Mouse (Mus musculus) splenic B cell, adult 2 months (primary cell): ENCODE results near the gene Opn1sw.
"Not testable (repeated sequence)": the region's sequence is repeated elsewhere in the genome, so short reads cannot be mapped to it uniquely, and the experiment has no call there.

Experiments used
- DNase-seq: peaks from one replicate; pipeline ENCODE4 v3.0.0-alpha.2; 2011; ENCODE audit warnings: low read depth, low spot score
- H3K27me3 ChIP-seq: 2 replicates; pipeline ENCODE4 v1.6.1; 2012; ENCODE audit warnings: mild to moderate bottlenecking, low read length, moderate library complexity, mixed read lengths; ENCODE audit not compliant: control insufficient read depth, poor library complexity, insufficient read depth, severe bottlenecking
- H3K36me3 ChIP-seq: 2 replicates; pipeline ENCODE4 v1.6.1; 2012; ENCODE audit warnings: mild to moderate bottlenecking, low read length, moderate library complexity, mixed read lengths; ENCODE audit not compliant: control insufficient read depth, poor library complexity, insufficient read depth, severe bottlenecking

Gene Opn1sw

DNA sequence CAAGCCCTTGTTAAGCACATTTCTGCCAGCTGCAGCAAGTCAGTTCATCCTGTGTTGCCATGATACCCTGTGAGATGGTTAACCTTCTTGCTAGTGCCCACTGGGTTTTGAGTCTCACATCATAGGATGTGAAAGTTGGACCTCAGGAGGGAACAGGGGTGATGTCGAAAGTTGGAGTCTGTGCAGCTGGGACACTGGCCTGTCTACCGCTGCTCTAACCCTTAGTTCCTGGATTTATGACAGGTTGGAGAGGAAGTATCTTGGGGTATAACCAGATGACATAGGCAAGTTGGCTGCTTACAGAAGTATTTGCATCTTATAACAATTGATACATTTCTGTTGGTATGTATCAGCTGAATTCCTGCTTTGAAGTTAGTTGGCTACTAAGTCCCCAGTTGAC is 32.3 kb upstream of the Opn1sw start:
- Histone ChIP-seq H3K36me3 (no peaks in the 10 kb centered on the region), H3K27me3 (no peaks in the 10 kb centered on the region)
- DNase-seq: no peak

DNA sequence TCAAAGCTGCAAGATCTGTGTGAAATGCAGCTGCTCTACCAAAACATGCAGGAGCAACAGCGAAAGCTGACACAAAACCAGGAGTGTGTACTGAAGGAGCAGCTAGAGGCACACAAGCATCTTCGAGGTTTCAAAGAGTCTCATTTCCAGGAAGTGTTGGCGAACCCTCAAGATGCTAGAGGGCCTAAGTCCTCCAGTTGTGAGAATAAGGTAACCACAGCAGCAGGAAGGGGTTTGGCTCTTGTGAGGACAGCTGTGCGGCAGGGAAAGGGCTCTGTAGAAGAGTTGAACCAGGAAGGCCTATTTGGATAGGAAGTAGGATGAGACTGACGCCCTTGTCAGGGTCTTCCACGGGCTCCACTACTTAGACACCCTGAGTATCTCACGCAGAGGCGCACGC is 27.2 kb upstream of the Opn1sw start:
- no peak for DNase-seq
- Histone ChIP-seq H3K36me3 (no peaks in the 10 kb centered on the region), H3K27me3 (no peaks in the 10 kb centered on the region)

GRCm38 (mm10) chr6:29406412-29406811 is 18.1 kb upstream of the Opn1sw start:
- DNase-seq: no peak
- no peaks in the 10 kb centered on the region for H3K27me3 ChIP-seq
- no peaks in the 10 kb centered on the region for H3K36me3 ChIP-seq

GRCm38 (mm10) chr6:29402693-29403342 is 14.6 kb upstream of the Opn1sw start:
- Histone ChIP-seq H3K36me3 (no peaks in the 10 kb centered on the region), H3K27me3 (no peaks in the 10 kb centered on the region)
- DNase-seq: no peak

DNA sequence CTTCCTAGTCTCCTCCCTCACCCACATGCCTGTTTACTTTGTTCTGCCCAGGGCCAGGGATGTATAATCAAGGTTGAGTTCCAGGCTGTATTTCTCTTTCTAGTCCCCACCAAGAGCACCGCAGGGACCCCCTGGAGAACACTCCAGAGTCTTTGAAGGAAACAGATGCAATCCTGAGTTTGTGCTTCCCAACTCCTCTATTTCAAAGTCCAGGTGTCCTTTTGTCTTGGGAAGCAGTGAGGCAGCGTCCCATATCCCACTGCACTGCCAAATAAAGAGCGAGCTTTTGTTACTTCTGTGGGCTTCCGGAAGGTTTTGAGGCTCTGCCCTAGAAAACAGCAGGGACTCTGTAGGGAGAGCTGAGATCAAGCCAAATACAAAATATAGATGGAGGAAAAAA is 11.6 kb upstream of the Opn1sw start:
- H3K36me3 ChIP-seq: no peaks in the 10 kb centered on the region
- no peak for DNase-seq
- no peaks in the 10 kb centered on the region for H3K27me3 ChIP-seq

DNA sequence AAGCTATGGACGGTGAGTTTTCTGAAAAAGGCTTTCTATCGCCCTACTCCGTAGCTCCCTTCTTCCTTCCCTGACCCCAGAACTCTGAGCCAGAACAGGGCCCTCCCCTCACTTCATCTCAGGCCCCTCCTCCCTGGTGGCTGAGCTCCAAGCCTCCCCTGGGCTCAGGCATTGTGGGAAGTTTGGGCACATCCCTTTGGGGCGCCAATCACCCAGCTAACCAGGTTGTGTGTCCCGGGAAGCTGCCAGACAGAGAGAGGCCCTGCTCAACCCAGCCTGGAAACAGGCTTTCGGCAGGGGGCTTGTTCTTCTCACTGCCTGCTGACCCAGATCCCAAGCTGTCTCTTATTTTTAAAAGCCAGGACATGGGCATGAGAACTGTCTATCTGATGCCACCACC is 9.3 kb upstream of the Opn1sw start:
- Histone ChIP-seq H3K36me3 (no peaks in the 10 kb centered on the region), H3K27me3 (no peaks in the 10 kb centered on the region)
- no peak for DNase-seq

GRCm38 (mm10) chr6:29396714-29397540 is 8.7 kb upstream of the Opn1sw start:
- no peaks in the 10 kb centered on the region for H3K27me3 ChIP-seq
- DNase-seq: no peak
- H3K36me3 ChIP-seq: no peaks in the 10 kb centered on the region

- DNase-seq: peak; percentile 32
- Histone ChIP-seq H3K36me3 (no peaks in the 10 kb centered on the region), H3K27me3 (no peaks in the 10 kb centered on the region)
Observed at GRCm38 (mm10) chr6:29395910-29396713, 7.8 kb upstream of the Opn1sw start, which contains the start of gene Ccdc136. TSS of gene Ccdc136 (plus strand) at chr6:29396309.

DNA sequence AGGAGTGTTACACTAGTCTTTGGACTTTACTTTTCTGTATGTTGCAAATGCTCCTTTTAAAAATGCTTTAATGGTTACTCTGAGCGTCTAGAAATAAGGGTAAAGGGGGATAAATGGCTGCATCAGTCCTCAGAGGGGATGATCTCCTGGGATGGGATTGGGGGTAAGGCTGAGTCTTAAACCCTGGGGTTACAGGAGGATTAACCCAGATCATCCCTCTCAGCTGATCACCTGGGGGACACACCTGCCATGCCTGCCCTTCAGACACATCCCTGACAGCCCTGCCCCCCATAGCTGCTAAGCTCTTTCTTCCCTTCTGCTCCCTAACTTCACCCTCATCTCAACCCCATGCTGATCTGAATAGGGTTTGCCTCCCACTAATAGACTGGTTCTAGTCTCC is 6.0 kb upstream of the Opn1sw start:
- no peaks in the 10 kb centered on the region for H3K27me3 ChIP-seq
- DNase-seq: no peak
- no peaks in the 10 kb centered on the region for H3K36me3 ChIP-seq

- H3K36me3 ChIP-seq: no peaks in the 10 kb centered on the region
- no peak for DNase-seq
- no peaks in the 10 kb centered on the region for H3K27me3 ChIP-seq
Observed at GRCm38 (mm10) chr6:29391802-29392201, 3.5 kb upstream of the Opn1sw start.

DNA sequence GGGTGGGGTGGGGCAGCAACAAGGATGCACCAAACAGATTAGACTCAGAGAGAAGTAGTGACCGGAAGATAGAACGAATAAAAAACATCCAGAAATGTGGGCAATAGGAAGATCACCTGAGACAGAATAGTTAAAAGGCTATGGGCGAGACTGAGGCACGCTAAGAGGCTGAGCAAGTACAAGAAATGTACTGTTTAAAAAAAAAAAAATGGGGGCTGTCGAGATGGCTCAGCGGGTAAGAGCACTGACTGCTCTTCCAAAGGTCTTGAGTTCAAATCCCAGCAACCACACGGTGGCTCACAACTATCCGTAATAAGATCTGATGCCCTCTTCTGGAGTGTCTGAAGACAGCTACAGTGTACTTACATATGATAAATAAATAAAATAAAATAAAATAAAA is 3.0 kb upstream of the Opn1sw start:
- H3K27me3 ChIP-seq, H3K36me3 ChIP-seq, DNase-seq: not testable (repeated sequence)

DNA sequence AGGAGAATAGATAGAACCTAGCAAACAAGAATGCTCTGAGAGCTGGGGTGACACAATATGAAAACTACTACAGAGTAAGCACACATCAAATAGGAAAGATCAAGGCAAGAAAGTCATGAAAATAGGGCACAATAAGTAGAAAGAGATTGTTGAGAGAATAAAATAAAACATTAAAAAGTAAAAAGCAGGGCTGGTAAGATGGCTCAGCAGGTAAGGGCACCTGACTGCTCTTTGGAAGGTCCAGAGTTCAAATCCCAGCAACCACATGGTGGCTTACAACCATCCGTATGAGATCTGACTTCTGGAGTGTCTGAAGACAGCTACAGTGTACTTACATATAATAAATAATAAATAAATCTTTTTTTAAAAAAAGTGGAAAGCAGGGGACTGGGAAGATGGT is 2.2 kb upstream of the Opn1sw start:
- H3K27me3 ChIP-seq, H3K36me3 ChIP-seq, DNase-seq: not testable (repeated sequence)

DNA sequence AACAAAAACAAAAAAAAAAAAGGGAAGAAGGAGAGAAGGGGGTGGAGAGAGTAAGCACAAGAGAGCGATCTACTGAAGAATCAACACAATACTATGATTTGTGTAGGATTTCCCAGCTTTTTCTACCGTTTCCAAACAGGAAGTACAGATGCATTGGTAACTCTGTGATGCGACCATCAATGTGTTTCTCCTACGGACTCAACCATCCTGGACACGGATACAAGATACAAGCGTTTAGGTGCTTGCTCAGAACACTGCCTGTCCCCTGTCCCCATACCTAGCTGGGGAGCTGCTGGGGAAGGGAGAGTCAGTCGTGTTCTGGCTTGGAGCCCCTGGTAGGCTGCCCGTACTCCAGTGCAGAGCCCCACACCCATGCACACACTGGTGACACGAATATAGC is 1.2 kb upstream of the Opn1sw start:
- Histone ChIP-seq H3K36me3 (no peaks in the 10 kb centered on the region), H3K27me3 (no peaks in the 10 kb centered on the region)
- no peak for DNase-seq

GRCm38 (mm10) chr6:29388606-29389080 is 375 bp upstream of the Opn1sw start:
- H3K27me3 ChIP-seq: no peaks in the 10 kb centered on the region
- no peaks in the 10 kb centered on the region for H3K36me3 ChIP-seq
- DNase-seq: no peak

- Histone ChIP-seq H3K36me3 (no peaks in the 10 kb centered on the region), H3K27me3 (no peaks in the 10 kb centered on the region)
- no peak for DNase-seq
Observed at GRCm38 (mm10) chr6:29382442-29382841, 5.8 kb downstream of the Opn1sw start.
